Mouse (Mus musculus): ENCODE data around the gene Zer1. TPM values are rescaled to one million over a fixed set of nuclear protein-coding genes. Genes with fewer than 3 reads are reported as not detected.

Zer1 gene
- total RNA-seq (2023): 10 to 100 TPM; 31.5 to 33.2 TPM

DNA sequence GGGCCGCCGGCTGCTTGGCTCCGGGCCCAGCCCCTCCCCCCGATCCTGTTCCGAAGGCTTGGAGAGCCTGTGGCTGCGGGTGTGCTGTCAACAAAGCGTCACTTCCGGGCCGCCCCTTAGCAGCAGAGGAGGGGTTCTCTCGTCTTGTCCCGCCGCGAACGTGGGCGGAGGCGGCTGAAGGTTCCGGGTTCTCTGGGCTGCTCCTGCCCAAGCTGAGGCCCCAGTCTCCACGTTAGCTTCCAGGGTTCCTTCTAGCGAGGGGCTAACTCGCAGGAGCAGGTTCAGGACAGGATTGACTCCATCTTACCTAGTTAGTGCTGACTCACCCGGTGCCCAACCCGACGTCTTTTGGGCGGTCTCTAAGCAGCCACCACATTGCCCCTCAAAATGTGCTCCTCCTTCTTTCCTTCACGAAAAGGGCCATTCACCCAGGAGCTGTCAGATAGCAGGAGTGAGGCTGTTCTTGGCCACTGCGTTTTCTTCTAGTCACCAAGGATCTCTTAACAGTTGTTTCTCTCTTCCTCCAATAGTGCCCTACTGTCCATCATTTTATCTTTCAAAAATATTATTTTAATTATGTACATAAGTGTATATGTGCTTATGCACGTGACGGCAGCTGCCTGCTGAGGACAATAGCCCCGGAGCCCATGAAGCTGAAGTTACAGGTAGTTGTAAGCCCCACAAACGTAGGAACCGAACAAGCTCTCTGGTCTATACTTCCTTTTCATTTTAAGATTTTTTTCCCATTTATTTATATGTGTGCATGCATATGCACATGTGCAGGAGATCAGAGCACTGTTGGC lies at the start of gene Zer1:
TSS of gene Zer1 (minus strand) at position 114 of the 803 bp plus-strand sequence.

GRCm38 (mm10) chr2:30171371-30171996 lies 47.1 kb upstream of the Zer1 start, which contains the start of gene Endog:
Endog (plus strand) TSS chr2:30171493.

DNA sequence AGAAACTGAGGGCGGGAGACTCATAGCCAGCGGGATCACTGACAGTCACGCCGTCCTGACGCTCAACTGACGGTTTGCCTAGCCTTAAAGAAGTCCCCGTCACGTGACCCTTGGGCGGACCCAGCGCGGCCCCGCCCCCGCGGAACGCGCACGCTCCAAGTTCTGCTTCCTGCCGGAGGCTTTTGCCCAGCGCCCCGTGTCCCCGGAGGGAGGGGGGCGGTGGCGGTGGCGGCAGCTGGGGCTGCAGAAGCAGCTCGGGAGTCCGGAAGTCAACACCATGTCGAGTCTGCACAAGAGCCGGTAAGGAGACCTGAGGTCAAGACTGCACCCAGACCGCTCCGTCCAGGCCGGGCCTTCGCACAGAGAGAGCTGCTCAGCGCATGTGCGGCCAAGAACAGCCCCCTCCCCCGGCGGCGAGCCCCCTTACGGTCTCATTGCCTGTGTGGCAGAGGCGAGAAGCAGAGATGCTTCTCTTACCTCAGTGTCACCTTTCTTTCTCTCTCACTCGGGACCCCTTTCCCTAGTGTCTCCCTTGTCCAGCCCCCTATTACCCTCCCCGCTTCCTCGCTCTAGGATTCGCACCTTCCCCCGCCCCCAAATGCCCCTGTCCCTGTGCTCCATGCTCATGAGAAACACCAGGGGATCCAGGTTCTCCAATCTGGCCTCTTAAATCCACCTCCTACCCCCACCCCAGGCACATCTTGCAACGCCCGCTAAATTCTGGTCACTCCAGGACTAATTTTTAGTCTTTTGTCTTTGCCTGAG lies 9.4 kb upstream of the Zer1 start, which contains the start of gene Tbc1d13:
TSS of gene Tbc1d13 (plus strand) at position 134 of the 765 bp plus-strand sequence.

DNA sequence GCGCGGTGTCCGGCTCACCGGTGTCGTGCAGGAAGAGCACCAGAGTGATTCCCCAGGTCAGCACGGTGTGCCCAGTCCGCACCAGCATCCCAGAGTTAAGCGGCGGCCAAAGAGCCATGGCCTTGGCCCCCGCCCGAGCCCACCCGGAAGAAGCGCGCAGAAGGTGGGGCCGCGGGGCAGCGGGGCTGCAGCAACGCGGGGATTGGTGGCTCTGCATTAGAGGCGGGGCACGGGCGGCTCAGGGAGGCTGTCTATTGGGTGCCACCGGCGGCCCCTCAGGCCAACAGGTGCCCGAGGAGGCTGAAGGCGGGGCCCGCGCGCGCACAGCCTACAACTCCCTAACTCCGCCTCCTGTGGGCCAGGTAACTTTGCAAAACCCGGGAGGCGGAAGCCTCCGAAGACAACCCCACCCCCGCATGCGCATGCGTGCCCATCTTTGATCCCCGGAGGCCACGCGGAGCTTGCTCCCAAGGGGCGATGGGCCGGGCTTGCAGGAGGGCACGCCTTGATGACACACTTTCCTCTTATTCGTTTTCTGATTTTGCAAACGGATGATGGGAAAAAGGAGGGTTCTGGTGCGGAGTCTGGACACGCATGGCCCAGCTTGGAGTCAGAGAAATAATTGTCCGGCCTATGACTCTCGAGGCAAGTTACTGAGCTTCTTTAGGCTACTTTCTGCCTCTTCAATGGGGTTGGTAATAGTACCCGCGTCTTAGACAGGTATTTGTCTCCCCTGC lies 30.7 kb downstream of the Zer1 start, which contains the start of gene Zdhhc12:
TSS of gene Zdhhc12 (minus strand) at position 178 of the 737 bp plus-strand sequence.

DNA sequence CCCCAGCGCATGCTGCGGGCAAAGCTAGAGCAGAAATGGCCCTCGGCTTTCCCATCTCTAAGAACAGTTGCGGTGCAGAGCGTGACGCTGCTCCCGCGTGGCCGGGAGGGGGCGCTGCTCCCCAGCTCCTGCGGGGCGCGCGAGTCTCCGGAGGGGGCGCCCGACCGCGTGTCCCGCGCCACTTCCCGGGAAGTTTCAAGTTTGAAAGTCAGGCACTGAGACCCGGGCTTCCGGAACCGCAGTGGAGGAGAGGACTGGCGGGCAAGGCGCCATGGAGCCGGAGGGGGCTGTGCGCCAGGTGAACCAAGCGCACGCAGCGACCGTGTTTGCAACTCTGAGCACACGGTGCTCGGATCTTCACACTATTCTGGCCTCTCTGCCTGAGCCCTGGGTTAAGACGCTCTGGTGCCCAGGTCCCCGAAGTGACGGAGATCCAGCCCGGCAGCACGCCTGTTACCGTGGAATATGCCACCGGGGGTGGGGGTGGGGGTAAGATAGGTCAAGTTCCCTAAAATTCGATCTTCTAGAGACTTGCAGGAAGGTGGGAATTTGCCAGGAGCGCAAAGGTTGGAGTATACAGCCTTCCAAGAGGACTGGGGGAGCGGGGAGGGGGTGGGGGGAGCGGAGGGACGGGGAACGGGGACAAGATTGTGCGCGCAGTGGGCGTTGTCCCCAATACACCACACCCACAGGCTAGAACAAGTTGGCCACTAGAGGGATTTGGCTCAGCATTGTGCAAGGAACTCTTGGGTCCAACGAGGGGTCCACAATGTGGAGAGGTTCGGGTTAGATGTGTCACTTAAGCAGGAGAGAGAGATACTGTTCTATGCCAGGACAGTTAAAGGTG lies 46.7 kb downstream of the Zer1 start, which contains the start of gene Pkn3:
TSS of gene Pkn3 (plus strand) at position 183 of the 847 bp plus-strand sequence.

DNA sequence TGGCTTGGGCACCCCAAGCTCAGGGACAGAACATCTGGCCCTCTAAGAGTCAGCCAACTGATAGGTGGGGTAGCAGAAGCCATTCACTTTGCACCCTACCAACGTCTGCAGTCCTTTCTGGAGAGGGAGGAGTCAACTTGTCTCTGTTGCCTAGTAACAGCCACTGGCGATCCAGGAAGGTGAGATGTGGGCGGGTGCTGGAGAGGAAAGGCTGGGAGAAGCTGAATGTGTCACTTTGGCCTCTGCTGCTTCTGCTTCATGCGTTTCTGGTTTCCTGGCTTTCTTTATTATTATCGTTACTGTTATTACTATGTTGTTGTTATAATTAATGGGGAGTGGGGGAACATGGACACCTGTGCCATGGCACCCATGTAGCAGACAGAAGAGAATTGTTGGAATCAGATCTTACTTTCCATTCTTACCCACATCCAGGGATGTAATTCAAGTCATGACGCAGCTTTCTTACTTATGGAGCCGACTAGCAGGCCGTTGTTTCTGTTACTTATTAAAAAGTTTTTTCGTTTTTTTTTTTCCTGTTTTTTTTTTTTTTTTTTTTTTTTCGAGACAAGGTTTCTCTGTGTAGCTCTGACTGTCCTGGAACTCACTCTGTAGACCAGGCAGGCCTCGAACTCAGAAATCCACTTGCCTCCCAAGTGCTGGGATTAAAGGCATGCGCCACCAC lies 67.0 kb downstream of the Zer1 start, which contains the start of gene Set:
TSS of gene Set (plus strand) at position 156 of the 682 bp plus-strand sequence.

DNA sequence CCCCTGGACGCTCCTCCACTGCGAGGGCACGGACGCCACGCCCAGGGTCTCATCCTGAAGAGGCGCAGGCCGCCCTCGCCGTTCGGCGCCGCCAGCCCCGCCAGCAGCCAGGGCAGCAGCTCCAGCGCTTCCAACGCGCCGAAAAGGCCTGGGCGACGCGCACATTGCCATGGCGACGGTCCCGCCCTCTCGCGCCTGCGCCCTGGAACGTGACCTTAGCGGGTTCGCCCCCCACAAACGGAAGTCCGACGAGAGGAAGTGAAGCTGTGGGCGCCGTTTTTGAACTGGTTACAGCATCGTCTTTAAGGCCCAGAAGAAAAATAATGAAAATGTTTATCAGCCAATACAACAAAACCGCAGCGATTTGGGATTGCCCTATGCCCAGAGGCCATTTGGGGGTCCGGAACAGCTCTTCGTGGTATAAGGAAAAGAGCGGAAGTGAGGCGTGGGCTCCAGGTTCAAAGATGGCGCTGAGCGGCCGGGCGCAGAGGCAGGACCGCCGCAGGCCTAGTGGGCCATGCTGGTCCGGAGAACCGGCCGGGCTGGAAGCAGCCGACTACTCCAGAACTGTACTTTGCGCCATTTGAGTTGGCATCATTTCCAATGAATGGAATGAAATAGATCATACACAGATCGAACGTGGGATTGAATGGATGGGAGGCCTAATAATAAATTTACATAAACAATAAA lies 75.5 kb downstream of the Zer1 start, which contains the start of gene Wdr34:
TSS of gene Wdr34 (minus strand) at position 183 of the 690 bp plus-strand sequence.

Other genes starting within 250 kb of the Zer1 start
- 10 to 100 TPM; 86.4 to 90.5 TPM for gene Odf2, start 235.4 kb downstream of the Zer1 start, total RNA-seq (2023)
- 10 to 100 TPM; 28.7 to 29.8 TPM for gene Gle1, start 189.2 kb downstream of the Zer1 start, total RNA-seq (2023)
- 100 to 1,000 TPM; 185 TPM for gene Sptan1, start 159.0 kb downstream of the Zer1 start, total RNA-seq (2023)
- gene Wdr34, start 75.7 kb downstream of the Zer1 start, total RNA-seq (2023): 1 to 10 TPM; 2.3 to 3.8 TPM
- 100 to 1,000 TPM; 135 to 140 TPM for gene Set, start 67.2 kb downstream of the Zer1 start, total RNA-seq (2023)
- gene Pkn3, start 46.9 kb downstream of the Zer1 start, total RNA-seq (2023): 1 to 10 TPM; 7.1 to 7.3 TPM
- 10 to 100 TPM; 10.5 to 13.7 TPM for gene Zdhhc12, start 30.9 kb downstream of the Zer1 start, total RNA-seq (2023)
- 10 to 100 TPM; 54.5 to 57.4 TPM for gene Tbc1d13, start 9.2 kb upstream of the Zer1 start, total RNA-seq (2023)
- 1 to 10 TPM; 1.3 to 2.3 TPM for gene Endog, start 46.9 kb upstream of the Zer1 start, total RNA-seq (2023)
- gene Spout1, start 53.9 kb upstream of the Zer1 start, total RNA-seq (2023): 1 to 10 TPM; 8.3 to 9.2 TPM
- 1 to 10 TPM; 2.5 to 4.1 TPM for gene Kyat1, start 81.3 kb upstream of the Zer1 start, total RNA-seq (2023)
- 10 to 100 TPM; 16.5 to 16.8 TPM for gene Lrrc8a, start 113.1 kb upstream of the Zer1 start, total RNA-seq (2023)
- gene Gm28035, start 116.0 kb upstream of the Zer1 start, total RNA-seq (2023): under 1 TPM in 1 of 2 experiments, not detected in 1; 0.20 TPM
- 1 to 10 TPM in 1 of 2 experiments, under 1 TPM in 1; 0.68 to 2.1 TPM for gene Phyhd1, start 141.6 kb upstream of the Zer1 start, total RNA-seq (2023)
- gene Gm28038, start 156.5 kb upstream of the Zer1 start, total RNA-seq (2023): 1 to 10 TPM in 1 of 2 experiments, not detected in 1; 1.5 TPM
- gene Dolk, start 161.7 kb upstream of the Zer1 start, total RNA-seq (2023): 1 to 10 TPM; 4.8 to 5.2 TPM
- gene Nup188, start 161.8 kb upstream of the Zer1 start, total RNA-seq (2023): 10 to 100 TPM; 32.3 to 32.4 TPM
- 10 to 100 TPM; 18.7 to 19.1 TPM for gene Sh3glb2, start 234.8 kb upstream of the Zer1 start, total RNA-seq (2023)
- 1 to 10 TPM; 5.3 to 8.0 TPM for gene Miga2, start 239.6 kb upstream of the Zer1 start, total RNA-seq (2023)